Mouse (Mus musculus) CD4-positive, CD25-positive, alpha-beta regulatory T cell, adult 9 weeks (primary cell): ENCODE measurements around the gene Olfr1009. TPM values are rescaled to one million over a fixed set of nuclear protein-coding genes. Genes with fewer than 3 reads are reported as not detected.

Experiments used
- polyA plus RNA-seq: library from polyadenylated mRNA; unstranded; fragments of 100-300 nt; shearing (Covaris generic); gene quantifications from one replicate; pipeline ENCODE4 v1.2.1, GENCODE M21; 2017

Gene Olfr1009
- polyA plus RNA-seq = not detected

DNA sequence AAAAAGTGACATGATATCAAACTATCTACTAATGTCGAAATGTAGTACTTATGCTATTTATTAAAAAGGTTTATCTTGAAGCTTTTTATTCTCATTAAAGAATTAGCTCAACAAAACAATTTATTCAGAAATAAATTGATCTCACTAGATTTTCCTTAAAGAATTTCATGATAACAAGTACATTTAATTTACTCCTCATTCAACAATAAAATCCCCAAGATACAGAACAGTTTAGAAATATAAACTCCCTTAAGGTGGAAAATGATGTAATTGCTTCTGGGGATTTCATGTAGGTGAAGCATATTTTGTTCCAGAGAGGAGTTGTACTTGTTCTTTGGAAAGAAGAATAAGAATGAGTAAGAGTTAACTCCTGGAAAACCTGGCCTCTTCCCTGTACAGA lies at the start of gene Olfr1009:
TSS of gene Olfr1009 (plus strand) at position 301 of the 400 bp plus-strand sequence.

DNA sequence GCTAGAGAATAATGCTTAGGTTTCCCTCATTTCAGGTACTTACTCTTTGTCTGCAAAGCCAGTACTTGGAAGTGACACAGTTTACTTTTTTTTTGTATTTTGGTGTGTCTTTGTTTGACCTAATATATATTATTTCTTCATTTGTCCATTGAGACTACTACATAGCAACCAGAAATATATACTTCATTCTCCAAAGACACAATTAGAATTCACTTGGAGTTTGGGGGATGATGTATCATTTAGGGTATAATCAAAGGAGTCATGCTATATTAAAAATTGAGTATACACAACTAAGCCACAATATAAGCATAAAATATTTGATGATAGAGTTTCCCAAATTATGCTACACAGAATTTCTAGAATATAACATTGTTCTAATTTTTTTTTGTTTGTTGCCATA lies 36.6 kb upstream of the Olfr1009 start, which contains the start of gene Olfr1006:
TSS of gene Olfr1006 (minus strand) at position 101 of the 400 bp plus-strand sequence.

GRCm38 (mm10) chr2:85689131-85689530 lies 26.1 kb upstream of the Olfr1009 start, which contains the start of gene Olfr1008:
TSS of gene Olfr1008 (plus strand) at chr2:85689431.

DNA sequence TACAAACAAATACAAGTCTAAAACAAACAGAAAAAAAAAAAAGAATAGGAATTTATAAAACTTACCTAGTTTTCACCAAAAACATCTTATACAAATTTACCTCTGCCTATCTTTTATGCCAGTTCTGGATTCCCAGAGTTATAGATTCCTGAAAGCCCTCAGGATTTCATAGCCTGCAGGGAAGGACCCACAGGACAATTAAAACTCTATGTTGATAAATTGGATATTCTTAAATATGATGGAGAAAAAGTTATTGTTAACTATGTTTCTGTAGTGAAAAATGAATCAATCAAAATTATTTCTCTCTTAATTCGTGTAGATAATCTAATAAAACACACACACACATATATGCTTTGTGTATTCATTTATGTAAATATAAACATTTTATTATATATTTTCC lies 47.4 kb downstream of the Olfr1009 start, which contains the start of gene Olfr1012:
TSS of gene Olfr1012 (minus strand) at position 101 of the 400 bp plus-strand sequence.

GRCm38 (mm10) chr2:85766798-85767197 lies 51.6 kb downstream of the Olfr1009 start, which contains the start of gene Olfr1013:
TSS of gene Olfr1013 (plus strand) at chr2:85767098.

GRCm38 (mm10) chr2:85772413-85772812 lies 57.2 kb downstream of the Olfr1009 start, which contains the start of gene Olfr1014:
TSS of gene Olfr1014 (plus strand) at chr2:85772713.

Other genes starting within 250 kb of the Olfr1009 start
- not detected for gene 4833423E24Rik, start 196.4 kb upstream of the Olfr1009 start, polyA plus RNA-seq
- gene Olfr996, start 136.2 kb upstream of the Olfr1009 start, polyA plus RNA-seq = not detected
- not detected for gene Olfr998, start 126.5 kb upstream of the Olfr1009 start, polyA plus RNA-seq
- not detected for gene Olfr1000, start 103.5 kb upstream of the Olfr1009 start, polyA plus RNA-seq
- not detected for gene Olfr1002, start 64.7 kb upstream of the Olfr1009 start, polyA plus RNA-seq
- not detected for gene Olfr154, start 51.0 kb upstream of the Olfr1009 start, polyA plus RNA-seq
- not detected for gene Olfr1006, start 36.7 kb upstream of the Olfr1009 start, polyA plus RNA-seq
- gene Olfr1008, start 26.0 kb upstream of the Olfr1009 start, polyA plus RNA-seq = not detected
- gene Olfr1012, start 47.3 kb downstream of the Olfr1009 start, polyA plus RNA-seq = not detected
- gene Olfr1013, start 51.7 kb downstream of the Olfr1009 start, polyA plus RNA-seq = not detected
- gene Olfr1014, start 57.3 kb downstream of the Olfr1009 start, polyA plus RNA-seq = not detected
- not detected for gene Olfr1015, start 66.6 kb downstream of the Olfr1009 start, polyA plus RNA-seq
- not detected for gene Olfr1016, start 87.1 kb downstream of the Olfr1009 start, polyA plus RNA-seq
- not detected for gene Olfr1018, start 103.1 kb downstream of the Olfr1009 start, polyA plus RNA-seq
- not detected for gene Olfr1019, start 130.1 kb downstream of the Olfr1009 start, polyA plus RNA-seq
- gene Olfr1020, start 131.6 kb downstream of the Olfr1009 start, polyA plus RNA-seq = not detected
- gene Olfr1022, start 153.2 kb downstream of the Olfr1009 start, polyA plus RNA-seq = not detected
- not detected for gene Olfr1023, start 170.2 kb downstream of the Olfr1009 start, polyA plus RNA-seq
- gene Olfr1024, start 189.6 kb downstream of the Olfr1009 start, polyA plus RNA-seq = not detected
- not detected for gene Olfr1025-ps1, start 199.8 kb downstream of the Olfr1009 start, polyA plus RNA-seq
- not detected for gene Olfr1026, start 206.1 kb downstream of the Olfr1009 start, polyA plus RNA-seq
- gene Olfr1028, start 235.0 kb downstream of the Olfr1009 start, polyA plus RNA-seq = not detected